Mouse (Mus musculus): Measurements from ENCODE around the gene Nell2. TPM values are rescaled to one million over a fixed set of nuclear protein-coding genes. Genes with fewer than 3 reads are reported as not detected.

Nell2 gene
- polyA plus RNA-seq, 1 experiment from 2014 or later, result 21.0 TPM

DNA sequence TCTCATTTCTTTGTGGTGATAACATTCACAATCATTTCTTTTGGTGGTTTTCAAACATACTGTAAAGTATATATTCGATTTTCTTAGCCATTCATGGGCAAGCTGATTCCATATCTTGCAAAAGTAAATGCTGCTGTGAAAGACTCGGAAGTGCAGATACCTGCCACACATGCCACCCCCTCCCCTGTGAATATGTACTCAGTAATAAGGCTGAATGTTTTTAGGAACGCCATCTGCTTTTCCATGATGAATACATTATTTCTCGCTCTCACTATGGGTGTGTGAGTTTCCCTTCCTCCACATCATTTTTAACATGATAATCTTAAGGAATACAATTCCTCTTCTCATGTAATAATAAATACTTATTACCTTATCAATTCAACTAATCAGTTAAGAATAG is 90.6 kb downstream of the Nell2 start:
- Histone ChIP-seq H3K27ac (ENCODE audit: low read depth) (no peak overlapping the region), H3K4me2 (ENCODE audit: low read length) (no peak overlapping the region), H3K36me3 (ENCODE audit: control insufficient read depth, insufficient read depth, low read length) (no peaks in the 10 kb centered on the region), H3K9ac (ENCODE audit: low read length) (no peak overlapping the region), H3K9me3 (ENCODE audit: control insufficient read depth, low read length) (no peaks in the 10 kb centered on the region), H3K27me3 (replicated peaks; ENCODE audit: control insufficient read depth, insufficient read depth, low read length) (no peaks in the 10 kb centered on the region), H3K4me1 (replicated peaks; ENCODE audit: control insufficient read depth, insufficient read depth, low read length) (no peaks in the 10 kb centered on the region), H3K4me3 (ENCODE audit: low read depth, low read length) (no peak overlapping the region)
- ATAC-seq (replicated peaks; ENCODE audit: low FRiP score, low TSS enrichment, low read depth) (no peak), DNase-seq (ENCODE audit: low spot score) (no peak)
- WGBS, result 92% methylated on average over 4 of the region's 4 CpGs

DNA sequence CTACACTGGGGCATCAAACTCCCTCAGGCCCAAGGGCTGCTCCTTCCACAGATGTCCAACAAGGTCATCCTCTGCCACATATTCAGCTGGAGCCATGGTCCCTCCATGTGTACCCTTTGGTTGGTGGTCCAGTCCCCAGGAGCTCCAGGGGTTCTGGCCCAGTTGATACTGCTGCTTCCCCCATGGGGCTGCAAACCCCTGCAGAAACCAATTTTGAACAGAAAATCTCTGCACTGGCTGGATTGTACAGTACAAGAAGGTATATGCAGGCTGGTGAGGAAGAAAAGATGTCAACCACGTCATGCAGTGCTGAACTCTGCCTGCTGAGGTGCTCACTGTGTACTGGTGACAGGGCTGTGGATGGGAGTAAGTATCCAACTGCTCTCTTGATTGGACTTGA is 92.1 kb downstream of the Nell2 start:
- no peak overlapping the region for H3K27ac ChIP-seq (ENCODE audit: low read depth)
- H3K4me3 ChIP-seq (ENCODE audit: low read depth, low read length), result no peak overlapping the region
- H3K36me3 ChIP-seq (ENCODE audit: control insufficient read depth, insufficient read depth, low read length), result no peaks in the 10 kb centered on the region
- H3K27me3 ChIP-seq (replicated peaks; ENCODE audit: control insufficient read depth, insufficient read depth, low read length), result no peaks in the 10 kb centered on the region
- H3K4me2 ChIP-seq (ENCODE audit: low read length), result no peak overlapping the region
- no peaks in the 10 kb centered on the region for H3K9me3 ChIP-seq (ENCODE audit: control insufficient read depth, low read length)
- H3K4me1 ChIP-seq (replicated peaks; ENCODE audit: control insufficient read depth, insufficient read depth, low read length), result no peaks in the 10 kb centered on the region; the same call in 1 of the 2 replicates
- H3K9ac ChIP-seq (ENCODE audit: low read length), result no peak overlapping the region
- 91% methylated on average over 1 of the region's 1 CpGs for WGBS
- ATAC-seq (replicated peaks; ENCODE audit: low FRiP score, low TSS enrichment, low read depth), result no peak
- DNase-seq (ENCODE audit: low spot score), result no peak

DNA sequence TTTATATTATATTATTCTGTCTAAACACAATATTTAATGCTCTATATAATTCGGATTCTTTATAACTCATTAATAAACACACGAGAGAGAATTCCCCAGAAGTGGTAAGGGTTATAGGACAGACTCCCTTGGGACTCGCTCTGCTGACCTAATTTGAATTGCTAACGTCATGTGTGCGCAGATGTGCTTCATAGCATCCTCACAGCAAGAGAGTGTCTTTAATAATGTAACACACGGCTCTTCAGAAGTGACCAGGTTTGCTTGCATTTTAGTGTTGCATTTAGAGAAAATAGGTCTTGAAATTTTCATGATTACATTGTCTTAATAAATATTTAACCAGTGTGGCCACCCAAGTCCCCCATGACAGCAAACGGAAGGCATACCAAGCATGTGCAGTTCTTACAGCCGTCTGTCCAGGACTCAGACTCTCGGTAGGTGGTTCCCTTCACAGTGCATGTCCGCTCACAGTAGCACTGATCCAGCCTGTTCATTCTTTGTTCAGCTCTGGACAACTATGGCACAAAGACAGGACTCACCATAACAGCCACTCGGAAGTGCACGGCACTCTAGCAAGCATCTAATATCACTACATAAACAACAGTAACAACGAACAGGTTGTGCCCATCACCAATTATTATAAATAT is 97.1 kb downstream of the Nell2 start:
- H3K4me3 ChIP-seq (ENCODE audit: low read depth, low read length), result no peak overlapping the region
- H3K36me3 ChIP-seq (ENCODE audit: control insufficient read depth, insufficient read depth, low read length), result no peaks in the 10 kb centered on the region
- no peaks in the 10 kb centered on the region for H3K9me3 ChIP-seq (ENCODE audit: control insufficient read depth, low read length)

DNA sequence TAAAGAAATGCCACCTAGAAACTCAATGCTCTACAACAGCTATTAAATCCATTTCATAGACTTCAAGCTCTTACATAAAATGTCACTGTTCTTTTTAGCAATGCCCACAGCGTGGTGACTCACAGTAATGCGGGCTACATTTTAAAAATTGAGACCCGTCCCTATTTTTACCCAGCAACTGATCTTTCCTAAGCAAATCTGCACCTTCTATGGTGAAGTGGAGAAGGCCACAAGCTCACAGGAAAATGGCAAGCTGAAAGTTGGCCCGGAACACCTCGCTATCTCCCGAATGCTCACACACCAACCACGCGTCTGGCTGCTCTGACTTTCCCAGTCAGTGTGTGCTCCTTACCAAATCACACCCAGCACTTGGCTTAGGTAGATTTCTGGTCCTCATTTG is 98.4 kb downstream of the Nell2 start:
- DNase-seq (ENCODE audit: low spot score) (no peak), ATAC-seq (replicated peaks; ENCODE audit: low FRiP score, low TSS enrichment, low read depth) (no peak)
- WGBS, result 93% methylated on average over 8 of the region's 8 CpGs

More for the DNA sequence above, 97.1 kb downstream of the Nell2 start:
- no peak overlapping the region for H3K27ac ChIP-seq (ENCODE audit: low read depth)
- no peaks in the 10 kb centered on the region for H3K27me3 ChIP-seq (replicated peaks; ENCODE audit: control insufficient read depth, insufficient read depth, low read length)
- ATAC-seq (replicated peaks; ENCODE audit: low FRiP score, low TSS enrichment, low read depth), result no peak
- H3K4me2 ChIP-seq (ENCODE audit: low read length), result no peak overlapping the region
- no peaks in the 10 kb centered on the region; the same call in 1 of the 2 replicates for H3K4me1 ChIP-seq (replicated peaks; ENCODE audit: control insufficient read depth, insufficient read depth, low read length)
- 51% methylated on average over 13 of the region's 13 CpGs for WGBS
- no peak for DNase-seq (ENCODE audit: low spot score)
- no peak overlapping the region for H3K9ac ChIP-seq (ENCODE audit: low read length)

DNA sequence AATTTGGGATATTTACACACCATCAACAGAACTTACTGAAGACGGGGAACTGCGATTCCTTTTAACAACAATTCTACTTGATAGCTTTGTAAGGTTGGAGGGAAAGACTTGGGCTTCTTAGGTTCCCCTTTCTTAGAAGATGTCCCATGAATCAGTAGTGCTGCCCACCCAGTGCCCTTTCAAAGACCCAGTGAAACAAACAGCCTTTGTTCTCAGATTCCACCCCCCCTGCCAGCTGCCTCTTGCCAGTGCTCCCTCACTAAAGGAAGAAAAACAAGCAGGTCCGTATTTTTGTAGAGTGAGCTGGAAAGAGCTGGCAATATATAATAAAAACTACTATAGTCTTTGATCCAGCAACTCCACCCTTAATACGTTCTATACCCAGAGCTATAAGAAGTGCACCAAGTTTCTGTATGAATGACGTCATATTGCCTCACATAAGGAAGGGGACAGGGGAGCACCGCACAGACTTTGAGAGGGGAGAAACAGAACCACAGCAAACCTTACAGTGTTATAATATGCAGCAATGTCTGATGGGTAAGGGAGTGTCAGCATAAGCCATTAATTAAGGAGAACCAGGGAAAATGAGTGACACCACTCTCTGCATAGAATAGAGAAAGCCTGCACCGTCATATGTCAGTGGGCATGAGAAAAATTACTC is 100.2 kb downstream of the Nell2 start:
- WGBS, result 73% methylated on average over 7 of the region's 7 CpGs
- Histone ChIP-seq H3K27me3 (replicated peaks; ENCODE audit: control insufficient read depth, insufficient read depth, low read length) (no peaks in the 10 kb centered on the region), H3K27ac (ENCODE audit: low read depth) (peak overlapping the region; percentile 22; the same call in 1 of the 2 replicates), H3K9me3 (ENCODE audit: control insufficient read depth, low read length) (no peaks in the 10 kb centered on the region), H3K4me3 (ENCODE audit: low read depth, low read length) (no peak overlapping the region), H3K4me1 (replicated peaks; ENCODE audit: control insufficient read depth, insufficient read depth, low read length) (no peaks in the 10 kb centered on the region; the same call in 1 of the 2 replicates), H3K36me3 (ENCODE audit: control insufficient read depth, insufficient read depth, low read length) (no peaks in the 10 kb centered on the region), H3K4me2 (ENCODE audit: low read length) (no peak overlapping the region), H3K9ac (ENCODE audit: low read length) (no peak overlapping the region)
- ATAC-seq (replicated peaks; ENCODE audit: low FRiP score, low TSS enrichment, low read depth) (no peak), DNase-seq (ENCODE audit: low spot score) (no peak)

More for the DNA sequence above, 98.4 kb downstream of the Nell2 start:
- no peak overlapping the region for H3K9ac ChIP-seq (ENCODE audit: low read length)
- no peak overlapping the region for H3K27ac ChIP-seq (ENCODE audit: low read depth)
- H3K4me3 ChIP-seq (ENCODE audit: low read depth, low read length), result no peak overlapping the region
- H3K9me3 ChIP-seq (ENCODE audit: control insufficient read depth, low read length), result no peaks in the 10 kb centered on the region
- no peaks in the 10 kb centered on the region for H3K27me3 ChIP-seq (replicated peaks; ENCODE audit: control insufficient read depth, insufficient read depth, low read length)
- H3K36me3 ChIP-seq (ENCODE audit: control insufficient read depth, insufficient read depth, low read length), result no peaks in the 10 kb centered on the region
- no peak overlapping the region for H3K4me2 ChIP-seq (ENCODE audit: low read length)
- no peaks in the 10 kb centered on the region; the same call in 1 of the 2 replicates for H3K4me1 ChIP-seq (replicated peaks; ENCODE audit: control insufficient read depth, insufficient read depth, low read length)

DNA sequence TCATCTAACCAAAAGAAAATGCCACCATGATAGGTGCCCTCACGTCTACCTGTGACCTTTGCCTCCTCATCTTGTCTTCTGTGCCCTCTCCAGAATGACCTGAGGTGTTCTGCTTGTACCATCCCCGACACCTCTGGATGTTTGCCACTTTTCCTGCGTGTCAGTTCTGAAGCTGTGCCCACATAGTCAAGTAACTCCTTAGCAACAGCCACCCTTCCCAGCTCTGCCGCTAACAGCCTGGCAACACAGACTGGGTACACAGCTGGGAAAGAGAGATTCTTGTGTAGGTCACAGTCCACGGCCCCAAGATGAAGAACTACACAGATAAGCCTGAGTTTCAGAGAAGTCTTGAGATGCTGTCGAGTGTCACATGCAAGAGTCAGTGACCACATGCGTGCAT is 103.3 kb downstream of the Nell2 start:
- no peak overlapping the region for H3K4me2 ChIP-seq (ENCODE audit: low read length)
- no peak overlapping the region for H3K4me3 ChIP-seq (ENCODE audit: low read depth, low read length)
- WGBS, result 86% methylated on average over 7 of the region's 7 CpGs
- DNase-seq (ENCODE audit: low spot score) (no peak), ATAC-seq (replicated peaks; ENCODE audit: low FRiP score, low TSS enrichment, low read depth) (no peak)
- no peaks in the 10 kb centered on the region for H3K27me3 ChIP-seq (replicated peaks; ENCODE audit: control insufficient read depth, insufficient read depth, low read length)
- no peak overlapping the region for H3K9ac ChIP-seq (ENCODE audit: low read length)
- H3K27ac ChIP-seq (ENCODE audit: low read depth), result no peak overlapping the region
- H3K9me3 ChIP-seq (ENCODE audit: control insufficient read depth, low read length), result no peaks in the 10 kb centered on the region
- no peaks in the 10 kb centered on the region for H3K36me3 ChIP-seq (ENCODE audit: control insufficient read depth, insufficient read depth, low read length)
- no peaks in the 10 kb centered on the region for H3K4me1 ChIP-seq (replicated peaks; ENCODE audit: control insufficient read depth, insufficient read depth, low read length)

DNA sequence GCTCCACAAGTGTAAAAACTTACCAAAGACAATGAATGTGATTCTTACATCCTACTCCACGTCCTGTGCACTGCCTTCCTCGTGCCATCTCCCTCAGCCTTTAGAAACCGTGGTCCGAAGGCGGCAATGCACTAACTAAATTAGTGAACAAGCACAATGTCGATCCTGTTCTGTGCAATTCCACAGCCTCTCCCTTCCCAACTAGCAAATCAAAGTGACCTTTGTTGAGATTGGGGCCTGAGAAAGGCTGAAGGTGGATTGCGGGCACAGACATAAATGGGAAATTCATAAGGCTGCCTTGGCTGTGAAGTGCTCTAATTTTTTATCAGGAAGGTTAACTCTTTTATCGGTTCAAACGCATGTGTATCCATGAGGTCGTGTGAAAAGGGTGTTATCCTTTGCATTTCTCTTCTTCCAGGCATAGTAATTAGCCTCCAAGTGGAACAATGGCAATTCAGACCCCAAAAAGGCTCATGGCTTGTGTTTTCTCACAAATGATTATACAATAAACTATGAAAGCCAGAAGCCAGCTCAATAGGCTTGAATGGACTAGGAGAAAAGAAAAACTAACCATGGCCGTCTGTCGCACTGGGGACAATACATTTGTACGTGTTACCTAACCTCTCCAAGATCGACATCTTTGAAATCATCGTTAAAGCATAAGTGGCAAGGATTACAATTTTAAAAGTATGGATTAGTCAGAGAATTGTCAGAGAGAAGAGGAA is 106.0 kb downstream of the Nell2 start:
- Histone ChIP-seq H3K4me2 (ENCODE audit: low read length) (no peak overlapping the region), H3K9ac (ENCODE audit: low read length) (no peak overlapping the region), H3K36me3 (ENCODE audit: control insufficient read depth, insufficient read depth, low read length) (no peaks in the 10 kb centered on the region), H3K9me3 (ENCODE audit: control insufficient read depth, low read length) (no peaks in the 10 kb centered on the region), H3K4me3 (ENCODE audit: low read depth, low read length) (no peak overlapping the region), H3K27me3 (replicated peaks; ENCODE audit: control insufficient read depth, insufficient read depth, low read length) (no peaks in the 10 kb centered on the region), H3K27ac (ENCODE audit: low read depth) (no peak overlapping the region), H3K4me1 (replicated peaks; ENCODE audit: control insufficient read depth, insufficient read depth, low read length) (no peaks in the 10 kb centered on the region)
- ATAC-seq (replicated peaks; ENCODE audit: low FRiP score, low TSS enrichment, low read depth) (no peak), DNase-seq (ENCODE audit: low spot score) (no peak)
- 83% methylated on average over 15 of the region's 15 CpGs for WGBS

DNA sequence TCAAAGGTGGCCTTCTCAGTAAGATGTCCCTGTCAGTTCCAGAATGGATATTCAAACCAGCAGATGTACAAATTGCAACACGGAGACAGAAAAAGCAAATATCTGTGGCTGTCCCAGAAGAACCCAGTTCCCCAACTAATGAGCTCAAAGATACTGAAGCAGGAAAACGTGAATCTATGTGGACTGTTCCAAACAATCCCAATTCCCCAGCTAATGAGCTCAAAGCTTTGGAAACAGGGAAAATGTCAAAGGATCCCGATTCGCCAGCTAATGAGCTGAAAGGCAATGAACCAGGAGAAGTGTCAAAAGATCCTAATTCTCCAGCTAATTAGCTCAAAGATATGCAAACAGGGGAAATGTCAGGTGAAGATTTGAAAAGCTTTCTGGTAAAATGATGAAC is 109.7 kb downstream of the Nell2 start:
- no peaks in the 10 kb centered on the region for H3K4me1 ChIP-seq (replicated peaks; ENCODE audit: control insufficient read depth, insufficient read depth, low read length)
- ATAC-seq (replicated peaks; ENCODE audit: low FRiP score, low TSS enrichment, low read depth) (no peak), DNase-seq (ENCODE audit: low spot score) (no peak)
- no peaks in the 10 kb centered on the region for H3K27me3 ChIP-seq (replicated peaks; ENCODE audit: control insufficient read depth, insufficient read depth, low read length)
- H3K4me2 ChIP-seq (ENCODE audit: low read length), result no peak overlapping the region
- H3K9ac ChIP-seq (ENCODE audit: low read length), result no peak overlapping the region
- no peak overlapping the region for H3K4me3 ChIP-seq (ENCODE audit: low read depth, low read length)
- no peak overlapping the region for H3K27ac ChIP-seq (ENCODE audit: low read depth)
- no peaks in the 10 kb centered on the region for H3K9me3 ChIP-seq (ENCODE audit: control insufficient read depth, low read length)
- no peaks in the 10 kb centered on the region for H3K36me3 ChIP-seq (ENCODE audit: control insufficient read depth, insufficient read depth, low read length)
- 83% methylated on average over 4 of the region's 4 CpGs for WGBS
